Mouse (Mus musculus) layer of hippocampus, adult 2 months (tissue): ENCODE measurements around the gene Lsamp. TPM values are rescaled to one million over a fixed set of nuclear protein-coding genes. Genes with fewer than 3 reads are reported as not detected.

Experiments
- DNase-seq, 2 experiments: peaks; one replicate each; pipeline ENCODE4 v3.0.0; 2022; ENCODE audit warnings: low spot score in 2 of 2
- H3K27ac ChIP-seq: fragments of 200-600 bp; 2 replicates; pipeline ENCODE4 v1.8.1; 2022
- H3K4me3 ChIP-seq: fragments of 200-600 bp; 2 replicates; pipeline ENCODE4 v1.8.1; 2022; ENCODE audit warnings: mild to moderate bottlenecking
- CTCF ChIP-seq: fragments of 200-600 bp; conservative IDR thresholded peaks from 2 replicates; pipeline ENCODE4 v1.8.1; 2022; ENCODE audit warnings: antibody characterized with exemption, mild to moderate bottlenecking, moderate library complexity
- total RNA-seq, 2 experiments: library from RNA; stranded (reverse); gene quantifications; 2 replicates each; pipeline ENCODE4 v1.2.3; 2021

The Lsamp gene
- total RNA-seq, 2 experiments from 2014 or later: 444 to 449 TPM

DNA sequence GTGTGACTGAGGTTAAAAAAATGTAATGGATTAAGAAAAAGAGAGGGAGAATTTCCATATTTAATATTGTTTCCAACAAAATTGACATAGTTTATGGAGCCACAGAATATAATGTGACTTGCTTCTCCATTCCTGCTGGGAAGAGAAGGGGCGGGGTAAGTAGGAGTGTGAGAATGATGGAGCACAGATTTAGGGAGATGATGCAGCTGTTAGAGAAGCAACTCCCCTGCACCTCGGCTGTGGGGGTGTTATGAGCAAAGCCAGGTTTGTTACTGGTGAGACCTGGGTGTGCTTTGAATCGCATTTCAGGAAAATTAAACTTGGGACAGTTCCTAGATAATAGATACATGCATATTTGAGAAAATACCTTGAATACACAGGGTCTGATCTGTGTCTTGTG lies 987.2 kb downstream of the Lsamp start:
- Histone ChIP-seq H3K4me3 (no peak overlapping the region), H3K27ac (peak overlapping the region; percentile 14; the same call in 1 of the 2 replicates)
- TF ChIP-seq CTCF: no peak
- no peak for DNase-seq

DNA sequence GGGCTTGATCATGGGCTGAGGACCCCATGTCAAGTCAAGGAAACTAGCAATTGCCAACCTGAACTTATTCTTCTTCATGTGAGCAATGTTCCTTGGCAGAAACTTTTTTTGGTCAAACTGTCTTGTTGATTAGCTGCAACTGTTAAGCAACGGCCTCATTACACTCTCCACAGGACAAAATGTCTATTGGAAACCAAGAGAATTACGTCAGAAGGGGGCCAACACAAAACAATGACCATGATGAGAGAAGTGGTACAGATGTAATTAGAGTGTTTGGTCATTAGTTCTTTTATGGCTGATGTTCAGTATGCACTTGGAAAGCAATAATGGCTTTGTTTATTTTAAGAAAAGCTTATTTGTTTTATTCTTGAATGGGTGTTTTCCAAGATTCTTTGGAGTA lies 989.9 kb downstream of the Lsamp start:
- Histone ChIP-seq H3K27ac (no peak overlapping the region), H3K4me3 (no peak overlapping the region)
- no peak for TF ChIP-seq CTCF
- no peak for DNase-seq

DNA sequence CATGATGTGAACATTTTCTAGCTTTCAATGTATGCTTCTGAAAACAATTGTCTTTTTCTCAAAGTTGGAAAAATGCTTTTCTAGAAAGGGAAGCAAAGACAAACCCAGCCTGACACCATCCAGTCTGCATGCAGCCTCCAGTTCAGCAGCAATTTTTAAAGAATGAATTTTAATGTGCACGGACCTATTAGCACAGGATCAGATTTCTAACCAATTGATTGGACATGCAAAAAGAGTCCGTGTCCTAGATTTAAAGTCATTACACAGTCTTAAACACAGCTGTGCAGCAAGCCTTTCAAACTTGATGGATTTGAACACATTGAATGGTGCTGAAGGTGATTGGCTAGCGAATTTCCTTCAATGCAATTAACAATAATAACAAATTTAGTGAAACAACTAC lies 998.9 kb downstream of the Lsamp start:
- no peak for DNase-seq
- no peak for TF ChIP-seq CTCF
- Histone ChIP-seq H3K27ac (no peak overlapping the region), H3K4me3 (no peak overlapping the region)

- TF ChIP-seq CTCF: no peak
- DNase-seq: no peak
- H3K4me3 ChIP-seq: no peak overlapping the region
- no peak overlapping the region for H3K27ac ChIP-seq
Observed at GRCm38 (mm10) chr16:41007569-41007968, 1023.4 kb downstream of the Lsamp start.

DNA sequence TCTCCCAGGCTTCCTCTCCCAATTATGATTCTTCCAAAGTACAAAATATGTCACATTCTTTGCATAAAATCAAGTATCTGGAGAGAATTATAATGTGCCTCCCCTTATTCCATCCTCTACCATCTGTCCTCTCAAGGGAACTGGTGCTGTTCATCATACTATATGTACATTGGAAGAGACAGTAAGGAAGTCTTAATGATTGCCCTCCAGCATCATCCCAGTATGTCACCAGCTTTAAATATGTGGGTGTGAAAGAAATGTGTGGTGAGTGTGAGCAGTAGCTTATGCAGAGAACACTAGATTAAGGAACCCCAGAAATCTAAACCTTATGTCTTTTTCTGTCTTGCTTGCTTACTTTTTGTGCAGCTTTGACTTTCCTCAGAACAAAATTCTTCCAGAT lies 1050.6 kb downstream of the Lsamp start:
- no peak for DNase-seq
- peak overlapping the region; percentile 7; the same call in 1 of the 2 replicates for H3K27ac ChIP-seq
- no peak overlapping the region for H3K4me3 ChIP-seq
- TF ChIP-seq CTCF: no peak

GRCm38 (mm10) chr16:41041686-41042085 lies 1057.5 kb downstream of the Lsamp start:
- DNase-seq: no peak
- TF ChIP-seq CTCF: no peak
- Histone ChIP-seq H3K27ac (peak overlapping the region; percentile 49; the same call in 1 of the 2 replicates), H3K4me3 (no peak overlapping the region)

- Histone ChIP-seq H3K27ac (no peak overlapping the region), H3K4me3 (no peak overlapping the region)
- no peak for DNase-seq
- no peak for TF ChIP-seq CTCF
Observed at GRCm38 (mm10) chr16:41063270-41063857, 1079.2 kb downstream of the Lsamp start.

- DNase-seq: no peak
- TF ChIP-seq CTCF: no peak
- H3K27ac ChIP-seq: no peak overlapping the region
- H3K4me3 ChIP-seq: no peak overlapping the region
Observed at GRCm38 (mm10) chr16:41073470-41073869, 1089.3 kb downstream of the Lsamp start.

GRCm38 (mm10) chr16:41088648-41089047 lies 1104.5 kb downstream of the Lsamp start:
- DNase-seq: no peak
- H3K4me3 ChIP-seq: no peak overlapping the region
- TF ChIP-seq CTCF: no peak
- no peak overlapping the region; the same call in 1 of the 2 replicates for H3K27ac ChIP-seq

- peak; percentile 53 for TF ChIP-seq CTCF
- no peak for DNase-seq
- peak overlapping the region; percentile 52; the same call in 1 of the 2 replicates for H3K27ac ChIP-seq
- no peak overlapping the region for H3K4me3 ChIP-seq
Observed at GRCm38 (mm10) chr16:41090092-41090491, 1105.9 kb downstream of the Lsamp start.

DNA sequence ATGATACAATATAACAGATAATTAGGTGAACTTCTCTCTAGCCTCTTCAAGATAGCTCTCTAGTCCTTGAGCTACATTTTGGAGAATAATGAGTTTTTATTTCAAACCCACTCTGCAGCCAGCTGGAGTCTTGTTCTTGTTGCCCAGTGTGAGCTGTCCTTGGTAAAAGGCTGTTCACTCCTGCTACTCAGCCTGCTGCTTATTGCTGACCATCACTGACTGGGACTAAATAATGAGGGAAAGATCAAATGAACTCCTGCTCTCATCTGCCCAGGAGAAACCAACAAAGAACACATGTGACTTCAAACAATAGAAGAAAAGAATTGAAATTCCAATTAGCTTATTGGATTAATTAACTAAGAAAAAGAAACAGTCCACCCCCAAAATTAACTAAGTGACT lies 1107.1 kb downstream of the Lsamp start:
- Histone ChIP-seq H3K27ac (no peak overlapping the region), H3K4me3 (no peak overlapping the region)
- no peak for TF ChIP-seq CTCF
- DNase-seq: no peak

DNA sequence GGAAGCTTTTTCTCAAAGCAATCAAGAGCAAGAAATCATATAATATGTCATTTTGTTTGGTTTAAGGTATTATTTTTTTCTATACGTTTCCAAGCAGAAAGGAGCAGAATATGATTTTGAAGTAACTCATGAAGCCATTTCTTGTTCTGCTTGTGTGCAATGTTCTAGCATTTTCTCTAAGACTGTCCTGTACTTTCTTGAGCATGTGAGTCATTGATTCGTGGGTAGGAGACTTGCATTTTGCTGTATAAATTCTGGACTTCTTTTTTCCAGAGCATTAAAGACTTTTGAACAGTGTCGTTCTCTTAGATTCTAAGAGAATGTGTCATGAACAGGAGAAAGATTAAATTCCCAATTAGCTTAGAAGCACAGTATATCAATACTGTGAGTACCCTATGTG lies 1118.6 kb downstream of the Lsamp start:
- no peak overlapping the region for H3K27ac ChIP-seq
- no peak overlapping the region for H3K4me3 ChIP-seq
- no peak for TF ChIP-seq CTCF
- DNase-seq: no peak

GRCm38 (mm10) chr16:41124361-41124760 lies 1140.2 kb downstream of the Lsamp start:
- no peak overlapping the region for H3K4me3 ChIP-seq
- TF ChIP-seq CTCF: no peak
- no peak for DNase-seq

DNA sequence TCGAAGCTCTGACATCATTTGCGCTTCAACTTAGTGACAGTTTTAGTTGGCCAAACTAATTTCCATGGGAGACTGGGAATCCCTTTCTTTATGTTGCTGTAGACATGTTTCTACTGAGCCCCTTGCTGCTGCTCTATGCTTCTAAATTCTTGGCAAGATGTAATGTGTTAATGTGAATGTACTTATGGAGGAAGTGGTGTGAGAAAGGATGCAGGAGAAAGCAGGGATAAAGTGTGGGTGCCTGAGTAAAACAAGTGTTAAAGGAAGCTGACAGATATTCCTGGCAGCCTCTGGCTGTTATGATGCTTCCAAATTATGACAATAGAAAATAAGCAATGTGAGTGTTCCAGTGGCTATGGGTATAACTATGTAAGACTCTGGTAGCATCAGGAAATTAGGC lies 1140.9 kb downstream of the Lsamp start:
- no peak for TF ChIP-seq CTCF
- no peak overlapping the region for H3K4me3 ChIP-seq
- H3K27ac ChIP-seq: no peak overlapping the region
- DNase-seq: no peak

More at GRCm38 (mm10) chr16:41124361-41124760, 1140.2 kb downstream of the Lsamp start:
- no peak overlapping the region for H3K27ac ChIP-seq

DNA sequence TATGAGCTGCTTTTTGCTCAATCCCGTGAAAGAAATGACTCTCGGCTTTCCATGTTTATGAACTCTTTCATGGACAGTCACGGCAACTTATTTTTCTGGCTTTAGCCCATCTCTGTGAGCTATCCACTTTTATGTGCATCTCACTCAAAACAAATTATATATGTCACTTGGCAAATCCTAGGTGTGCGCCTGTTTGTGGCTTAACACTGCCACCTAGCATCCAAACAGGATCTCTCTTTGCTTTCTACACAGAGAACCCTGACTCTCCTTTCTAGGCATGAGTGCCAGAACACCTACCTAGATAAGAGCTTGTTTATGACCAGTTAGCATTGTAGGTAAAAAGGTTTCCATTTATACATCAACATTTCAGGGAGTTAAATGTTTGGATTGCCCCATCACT lies 1146.9 kb downstream of the Lsamp start:
- TF ChIP-seq CTCF: peak; percentile 79
- H3K27ac ChIP-seq: no peak overlapping the region
- no peak overlapping the region for H3K4me3 ChIP-seq
- DNase-seq: peak; percentile 20 to 44
